Mouse (Mus musculus) C2C12 (cell line): ENCODE data around the gene Nphp1.

Experiments used
- CTCF ChIP-seq: IDR thresholded peaks from one replicate; pipeline ENCODE4 v1.5.1; 2011; ENCODE audit not compliant: control insufficient read depth, insufficient read depth, insufficient read length
- MAX ChIP-seq: IDR thresholded peaks from one replicate; pipeline ENCODE4 v1.6.1; 2011; ENCODE audit warnings: mild to moderate bottlenecking, control low read depth
- MYOD1 ChIP-seq: IDR thresholded peaks from one replicate; pipeline ENCODE4 v1.6.1; 2011; ENCODE audit warnings: low read depth; ENCODE audit not compliant: control insufficient read depth, insufficient read length
- USF1 ChIP-seq: IDR thresholded peaks from one replicate; pipeline ENCODE4 v1.6.1; 2011; ENCODE audit warnings: low read depth, mild to moderate bottlenecking, control low read depth, moderate library complexity

DNA sequence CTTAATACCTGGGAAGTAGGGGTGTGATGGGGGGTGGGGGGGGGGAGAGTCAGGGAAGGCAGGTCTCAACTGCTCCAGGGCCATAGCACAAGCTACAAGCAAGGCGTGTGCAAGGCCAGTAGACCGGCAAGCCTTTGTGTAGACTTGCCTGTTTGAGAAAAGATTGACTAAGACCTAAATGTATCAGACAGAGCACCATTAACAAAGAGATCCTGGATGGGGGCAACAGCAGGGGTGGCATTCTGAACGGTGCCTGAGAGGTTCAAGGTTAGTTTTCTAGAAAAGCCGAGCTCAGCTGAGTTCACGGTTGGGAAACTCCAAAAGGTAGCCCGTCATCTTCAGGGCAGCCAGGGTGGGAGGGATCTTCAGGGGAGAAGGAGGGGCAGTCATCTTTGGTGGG, 83.4 kb downstream of the Nphp1 start:
- TF ChIP-seq MAX = no peak
- TF ChIP-seq MYOD1 = no peak
- TF ChIP-seq CTCF = no peak
- TF ChIP-seq USF1 = no peak
